Mouse (Mus musculus) liver, embryonic 11.5 days (tissue): ENCODE measurements around the gene Comt. TPM values are rescaled to one million over a fixed set of nuclear protein-coding genes. Genes with fewer than 3 reads are reported as not detected.

Source experiments
- ATAC-seq: fragments of 200-750 bp; cut with Nextera tagmentation; replicated peaks from 2 replicates; pipeline ENCODE4 v1.8.0; 2017; ENCODE audit warnings: moderate number of reproducible peaks, mild to moderate bottlenecking, moderate TSS enrichment, moderate library complexity; ENCODE audit not compliant: low FRiP score
- DNase-seq: peaks from one replicate; pipeline ENCODE4 v3.0.0-alpha.2; 2017; ENCODE audit warnings: low spot score
- H3K27ac ChIP-seq: fragments of 300-500 bp; sonication (generic); 2 replicates; pipeline ENCODE4 v1.5.1; 2014; ENCODE audit warnings: mild to moderate bottlenecking, low read depth, low read length, control low read depth
- H3K27me3 ChIP-seq: fragments of 300-500 bp; sonication (generic); replicated peaks from 2 replicates; pipeline ENCODE4 v1.6.1; 2014; ENCODE audit warnings: low read length, mixed read lengths; ENCODE audit not compliant: control insufficient read depth, insufficient read depth
- H3K36me3 ChIP-seq: fragments of 300-500 bp; sonication (generic); 2 replicates; pipeline ENCODE4 v1.6.1; 2014; ENCODE audit warnings: mild to moderate bottlenecking, low read length, moderate library complexity, mixed read lengths; ENCODE audit not compliant: control insufficient read depth, insufficient read depth
- H3K4me1 ChIP-seq: fragments of 300-500 bp; sonication (generic); replicated peaks from 2 replicates; pipeline ENCODE4 v1.6.1; 2014; ENCODE audit warnings: low read length, mixed read lengths; ENCODE audit not compliant: control insufficient read depth, insufficient read depth
- H3K4me2 ChIP-seq: fragments of 300-500 bp; sonication (generic); 2 replicates; pipeline ENCODE4 v1.6.1; 2014; ENCODE audit warnings: mild to moderate bottlenecking, control low read depth, moderate library complexity
- H3K4me3 ChIP-seq: fragments of 300-500 bp; sonication (generic); 2 replicates; pipeline ENCODE4 v1.5.1; 2014; ENCODE audit warnings: low read depth, low read length, control low read depth
- H3K9ac ChIP-seq: fragments of 300-500 bp; sonication (generic); 2 replicates; pipeline ENCODE4 v1.6.1; 2014; ENCODE audit warnings: low read depth, low read length, control low read depth
- H3K9me3 ChIP-seq: fragments of 300-500 bp; sonication (generic); 2 replicates; pipeline ENCODE4 v1.6.1; 2016; ENCODE audit warnings: low read length, inconsistent platforms, mixed read lengths; ENCODE audit not compliant: control insufficient read depth
- WGBS: fragments of 180-500 bp; shearing (Covaris S2); extraction: QIAGEN DNeasy Blood & Tissue Kit; methylation state at CpG from one replicate; pipeline ENCODE4 v1.1.7; 2014; 5-methylcytosine and 5-hydroxymethylcytosine counted together
- polyA plus RNA-seq: library from polyadenylated mRNA; unstranded; fragments of >200 nt; fragmentation: Nextera tagmentation; extraction: Ambion mirVana; gene quantifications from 2 replicates; pipeline ENCODE4 v1.2.1, GENCODE M21; 2014

Comt gene
- polyA plus RNA-seq, 1 experiment from 2014 or later: 141 TPM

DNA sequence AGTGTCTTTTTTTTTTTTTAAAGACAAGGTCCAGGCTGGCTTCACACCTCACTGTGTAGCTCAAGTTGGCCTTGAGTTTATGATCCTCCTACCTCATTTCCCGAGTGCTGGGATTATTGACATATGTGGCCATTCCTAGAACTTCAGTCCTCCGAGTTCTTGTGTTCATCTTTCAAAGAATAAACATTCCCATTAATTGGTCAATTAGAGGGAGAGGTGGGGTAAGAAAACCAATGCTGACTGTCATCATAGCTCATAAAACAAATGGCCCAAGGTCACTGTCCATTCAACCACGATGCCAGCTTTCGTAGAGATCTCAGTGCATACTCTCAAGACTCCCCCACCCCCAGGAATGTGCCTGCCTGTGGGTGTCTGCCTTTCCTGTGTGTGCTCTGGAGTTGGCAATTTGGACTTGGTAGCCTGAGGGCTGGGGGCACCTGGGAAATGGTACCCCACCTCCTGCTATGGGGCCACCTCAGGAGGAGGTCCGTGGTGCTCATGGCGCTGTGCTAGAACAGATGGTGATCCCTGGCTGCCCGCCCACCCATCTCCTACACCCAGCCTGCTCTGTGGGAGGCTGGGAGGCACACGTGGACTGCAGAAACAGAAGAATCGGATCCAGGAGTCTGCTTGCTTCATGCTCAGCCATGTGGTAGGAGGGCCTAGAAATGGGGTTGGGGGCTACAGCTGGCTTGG lies 25.0 kb upstream of the Comt start:
- Histone ChIP-seq H3K27ac (no peak overlapping the region), H3K27me3 (no peaks in the 10 kb centered on the region), H3K4me1 (no peaks in the 10 kb centered on the region), H3K4me3 (no peak overlapping the region), H3K36me3 (peaks cover 13% of the 10 kb centered on the region), H3K4me2 (no peak overlapping the region), H3K9me3 (no peaks in the 10 kb centered on the region), H3K9ac (no peak overlapping the region)
- 80% methylated on average over 9 of the region's 9 CpGs for WGBS
- ATAC-seq (no peak), DNase-seq (no peak)

DNA sequence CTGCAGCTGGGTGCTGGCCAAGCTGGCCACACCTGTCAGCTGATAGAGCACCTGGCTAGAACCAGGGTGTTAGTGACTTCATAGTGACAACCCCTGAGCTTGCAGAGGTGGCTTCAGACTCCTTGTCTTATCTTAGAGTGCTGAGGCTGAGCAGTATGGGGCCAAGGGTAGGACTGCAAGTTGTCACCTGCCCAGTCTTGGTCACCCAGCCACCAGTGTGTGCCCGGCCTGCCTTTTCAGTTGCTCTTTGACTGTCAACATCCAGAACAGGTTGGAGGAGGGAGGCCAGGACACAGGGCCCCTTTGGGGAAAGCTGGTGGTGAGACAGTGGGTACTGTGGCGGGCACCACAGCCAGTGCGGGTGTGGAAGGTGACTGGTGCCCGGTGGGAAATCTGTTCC lies 22.4 kb upstream of the Comt start:
- H3K4me1 ChIP-seq: no peaks in the 10 kb centered on the region
- H3K27me3 ChIP-seq: no peaks in the 10 kb centered on the region
- 92% methylated on average over 4 of the region's 4 CpGs for WGBS
- H3K27ac ChIP-seq: no peak overlapping the region
- H3K4me3 ChIP-seq: no peak overlapping the region
- no peak for ATAC-seq
- H3K9ac ChIP-seq: no peak overlapping the region
- no peaks in the 10 kb centered on the region for H3K9me3 ChIP-seq
- H3K36me3 ChIP-seq: peaks cover 13% of the 10 kb centered on the region; the same call in 1 of the 2 replicates
- no peak overlapping the region for H3K4me2 ChIP-seq
- no peak for DNase-seq

DNA sequence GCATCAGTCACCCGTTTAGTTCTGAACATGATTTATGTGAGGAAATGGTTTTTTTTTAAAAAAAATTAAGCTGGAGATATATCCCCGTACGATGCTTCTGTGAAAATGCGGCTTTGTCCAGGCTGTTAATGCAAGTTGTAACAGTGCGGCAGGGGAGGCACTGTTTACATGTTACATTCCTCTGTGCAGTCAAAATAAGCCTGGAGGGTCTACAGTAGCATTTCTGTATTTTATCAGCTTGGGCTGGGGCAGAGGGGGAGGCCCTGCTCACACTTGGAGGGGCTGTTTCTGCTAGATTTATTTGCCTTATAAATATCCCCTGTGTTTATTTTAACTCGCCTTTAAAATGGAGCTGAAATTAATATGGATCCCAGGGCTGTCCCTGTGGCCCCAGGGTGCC lies 21.5 kb upstream of the Comt start:
- Histone ChIP-seq H3K36me3 (peaks cover 16% of the 10 kb centered on the region; the same call in 1 of the 2 replicates), H3K9me3 (no peaks in the 10 kb centered on the region)
- no peak for ATAC-seq

DNA sequence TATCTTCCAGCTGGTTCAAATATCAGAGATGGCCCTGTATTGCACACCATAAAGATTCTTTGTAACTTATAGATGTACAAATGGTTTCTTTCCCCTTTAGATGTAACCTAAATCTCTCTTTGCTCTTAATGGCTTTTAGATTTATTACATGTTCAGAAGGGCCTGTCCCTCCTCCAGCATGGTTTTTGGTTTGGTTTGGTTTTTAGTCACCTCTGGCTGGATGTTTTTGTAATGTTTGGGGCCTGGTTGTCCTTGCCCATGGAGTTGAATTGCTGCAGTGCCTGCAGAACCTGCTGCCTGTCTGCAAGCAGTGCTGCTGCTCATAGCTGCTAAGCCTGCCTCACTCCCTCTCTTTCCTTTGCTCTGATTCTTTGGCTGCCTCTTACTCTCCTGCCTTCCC lies 20.6 kb upstream of the Comt start:
- H3K27me3 ChIP-seq: no peaks in the 10 kb centered on the region
- H3K36me3 ChIP-seq: peaks cover 16% of the 10 kb centered on the region; the same call in 1 of the 2 replicates
- H3K4me1 ChIP-seq: no peaks in the 10 kb centered on the region
- DNase-seq (no peak), ATAC-seq (no peak)
- no peak overlapping the region for H3K9ac ChIP-seq
- H3K27ac ChIP-seq: no peak overlapping the region
- no peak overlapping the region for H3K4me2 ChIP-seq
- H3K9me3 ChIP-seq: no peaks in the 10 kb centered on the region
- no peak overlapping the region for H3K4me3 ChIP-seq

More for the DNA sequence above, 21.5 kb upstream of the Comt start:
- DNase-seq: no peak
- WGBS: 70% methylated on average over 6 of the region's 6 CpGs
- Histone ChIP-seq H3K9ac (no peak overlapping the region), H3K27ac (no peak overlapping the region), H3K4me1 (no peaks in the 10 kb centered on the region), H3K4me2 (no peak overlapping the region), H3K27me3 (no peaks in the 10 kb centered on the region), H3K4me3 (no peak overlapping the region)

DNA sequence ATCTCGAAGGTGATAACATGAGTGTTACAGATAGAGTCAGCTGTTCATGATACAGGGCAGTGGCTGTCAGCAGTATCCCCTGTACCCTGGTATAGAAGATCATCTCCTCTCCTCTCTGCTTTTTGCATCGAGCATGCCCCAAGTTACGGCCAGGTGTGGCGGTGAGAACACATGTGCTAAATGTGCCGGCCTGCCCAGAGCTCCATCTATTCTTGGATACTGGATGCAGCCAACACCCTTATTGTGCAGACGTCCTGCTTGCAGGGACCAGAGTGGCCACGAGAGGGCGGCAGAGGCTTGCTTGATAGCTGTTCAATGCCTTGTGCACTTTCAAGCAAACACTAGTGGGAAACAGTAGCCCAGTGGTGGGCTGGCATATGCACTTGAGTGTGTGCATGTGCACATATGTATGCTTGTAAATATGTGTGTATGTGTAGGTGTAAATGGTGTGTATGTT lies 16.8 kb upstream of the Comt start:
- DNase-seq: peak; percentile 86
- Histone ChIP-seq H3K4me2 (no peak overlapping the region), H3K4me3 (no peak overlapping the region), H3K27me3 (no peaks in the 10 kb centered on the region), H3K4me1 (no peaks in the 10 kb centered on the region), H3K27ac (no peak overlapping the region), H3K36me3 (peaks cover 12% of the 10 kb centered on the region), H3K9me3 (no peaks in the 10 kb centered on the region), H3K9ac (no peak overlapping the region)
- WGBS: 24% methylated on average over 8 of the region's 8 CpGs
- peak; percentile 63 for ATAC-seq

DNA sequence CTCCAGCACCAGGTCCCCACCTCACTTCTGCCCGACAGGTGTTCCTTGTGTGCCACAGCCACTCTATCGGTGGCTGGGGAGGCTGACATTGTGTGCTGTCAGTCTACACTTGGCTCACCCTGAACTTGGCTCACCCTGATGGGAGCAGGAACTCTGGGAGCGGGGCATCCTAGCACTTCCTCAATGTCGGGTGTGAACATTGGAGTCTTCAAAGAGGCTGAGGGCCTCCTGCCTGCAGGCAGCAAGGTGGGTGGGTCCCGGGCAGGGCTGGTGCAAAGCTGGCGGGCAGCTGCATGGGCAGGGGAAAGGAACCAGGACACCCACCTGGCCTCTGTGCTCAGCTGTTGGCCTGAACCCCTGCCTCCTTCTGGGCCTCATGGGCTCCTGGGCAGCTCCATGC lies 9.5 kb upstream of the Comt start:
- no peaks in the 10 kb centered on the region for H3K9me3 ChIP-seq
- H3K4me2 ChIP-seq: no peak overlapping the region
- DNase-seq: no peak
- H3K4me3 ChIP-seq: no peak overlapping the region
- WGBS: 92% methylated on average over 6 of the region's 6 CpGs
- H3K27me3 ChIP-seq: no peaks in the 10 kb centered on the region
- 0 out of 2 replicates have a peak, but pooled peaks cover under 1% of the 10 kb centered on the region for H3K4me1 ChIP-seq
- H3K36me3 ChIP-seq: peaks cover 28% of the 10 kb centered on the region
- no peak for ATAC-seq
- H3K9ac ChIP-seq: no peak overlapping the region
- no peak overlapping the region for H3K27ac ChIP-seq

DNA sequence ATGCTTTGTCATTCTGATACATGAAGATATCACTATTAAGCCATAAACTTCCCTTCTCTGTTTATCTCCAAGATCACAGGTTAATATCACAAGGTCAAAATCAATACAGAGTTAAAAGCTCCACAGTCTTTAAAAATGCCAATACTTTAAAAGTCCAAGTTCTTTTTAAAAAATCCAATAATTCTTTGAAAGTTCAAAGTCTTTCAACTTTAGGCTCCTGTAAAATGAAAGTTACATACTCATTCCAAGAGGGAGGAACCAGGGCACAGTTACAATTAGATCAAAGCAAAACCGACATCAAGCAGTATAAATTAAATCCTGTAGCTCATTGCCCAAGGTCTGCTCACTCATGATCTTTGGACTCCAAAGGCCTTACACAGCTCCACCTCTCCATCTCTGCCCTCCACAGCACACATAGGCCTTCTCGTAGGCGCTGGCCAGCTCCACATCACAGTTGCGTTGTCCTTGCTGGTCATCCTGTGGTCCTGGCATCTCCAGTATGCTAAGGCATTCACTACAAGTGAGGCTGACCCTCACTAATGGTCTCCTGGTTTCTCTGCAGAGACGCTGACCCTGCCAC lies 6.8 kb upstream of the Comt start:
- WGBS: 96% methylated on average over 5 of the region's 5 CpGs
- H3K4me3 ChIP-seq: no peak overlapping the region
- H3K9ac ChIP-seq: no peak overlapping the region
- no peak overlapping the region for H3K27ac ChIP-seq
- H3K36me3 ChIP-seq: peaks cover 26% of the 10 kb centered on the region
- no peaks in the 10 kb centered on the region for H3K9me3 ChIP-seq
- no peak for ATAC-seq
- no peaks in the 10 kb centered on the region for H3K27me3 ChIP-seq
- 0 out of 2 replicates have a peak, but pooled peaks cover 9% of the 10 kb centered on the region for H3K4me1 ChIP-seq
- no peak for DNase-seq
- H3K4me2 ChIP-seq: no peak overlapping the region

DNA sequence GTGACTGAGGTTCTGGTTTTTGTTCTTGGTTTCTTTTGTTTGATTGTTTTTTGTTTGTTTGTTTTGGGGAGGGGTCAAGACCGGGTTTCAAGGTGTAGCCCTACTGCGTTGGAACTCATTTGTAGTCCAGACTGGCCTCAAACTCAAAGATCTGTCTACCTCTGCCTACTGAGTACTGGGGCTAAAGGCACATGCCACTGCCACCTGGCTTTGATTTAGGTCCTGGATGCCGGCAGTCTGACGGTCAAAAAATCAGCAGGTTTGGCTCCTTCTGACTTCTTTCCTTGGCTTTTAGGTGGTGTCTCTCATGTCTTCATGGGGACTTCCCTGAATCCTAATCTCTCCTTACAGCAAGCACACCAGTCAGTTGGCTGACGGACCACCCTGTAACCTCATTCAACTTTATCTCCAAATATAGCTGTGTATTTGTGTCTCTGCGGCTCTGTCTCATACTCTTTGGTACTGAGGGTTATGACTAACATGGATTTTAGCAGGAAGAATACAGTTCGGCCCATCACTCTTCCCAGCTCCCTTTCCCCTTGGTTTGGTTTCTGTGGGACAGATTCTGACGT lies 4.1 kb upstream of the Comt start:
- H3K27me3 ChIP-seq: no peaks in the 10 kb centered on the region
- peak overlapping the region; percentile 73; the same call in 1 of the 2 replicates for H3K9ac ChIP-seq
- H3K4me2 ChIP-seq: peak overlapping the region; percentile 88
- peak overlapping the region; percentile 60 for H3K27ac ChIP-seq
- peak overlapping the region; percentile 63 for H3K4me3 ChIP-seq
- H3K4me1 ChIP-seq: peaks cover 26% of the 10 kb centered on the region
- no peaks in the 10 kb centered on the region for H3K9me3 ChIP-seq
- 53% methylated on average over 8 of the region's 8 CpGs for WGBS
- peaks cover 7% of the 10 kb centered on the region for H3K36me3 ChIP-seq
- ATAC-seq (0 out of 2 replicates have a peak, but pooled peaks have one; percentile 13), DNase-seq (no peak)
